In the genomic region with DNA sequence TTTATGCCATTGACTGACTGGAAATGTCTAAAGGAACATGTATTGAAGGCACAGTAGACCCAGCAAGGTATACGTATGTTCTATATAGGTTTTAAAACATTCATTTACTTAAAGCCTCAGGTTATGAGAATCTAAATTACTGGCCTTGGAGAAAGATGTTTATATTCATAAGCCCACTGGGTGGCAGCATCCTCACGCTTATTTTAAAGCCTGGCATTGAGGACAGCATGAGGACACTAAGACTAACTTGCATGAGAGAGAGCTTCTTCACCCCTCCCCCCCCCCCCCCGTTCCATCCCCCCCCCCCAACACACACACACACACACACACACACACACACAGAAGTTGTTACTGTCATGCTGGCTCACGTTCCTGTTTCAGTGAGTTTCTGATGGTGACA, we compare ENCODE assay signal across 8 mouse cellular contexts. TPM values are rescaled to one million over a fixed set of nuclear protein-coding genes. Genes with fewer than 3 reads are reported as not detected.
DNase-seq lines count a peak whose midpoint lies in the region; ATAC-seq and TF ChIP-seq lines count a peak whose summit lies in the region.
"Had no signal": no experiment of that assay in that cellular context is flagged by ENCODE, and none has a peak within 500 bp of the region (broad histone marks: within the 10 kb centered on the region; RNA-seq: fewer than 3 reads in every experiment).

No protein-coding gene starts in this region.

- no peak for TF ChIP-seq POLR2A in CH12.LX (IDR thresholded peaks at IDR 0.05; ENCODE audit: low read depth, low read length)
- TF ChIP-seq POLR2A in cortical plate, adult 2 months (IDR thresholded peaks at IDR 0.05; ENCODE audit: extremely low read depth, insufficient read depth, low read length): no peak

- TF ChIP-seq EP300 in CH12.LX (IDR thresholded peaks at IDR 0.05; ENCODE audit: low read length): no peak

- in situ Hi-C loops in CH12.LX (cut with MboI; ENCODE audit: low pct_ligation_motif_present, low pct_unique_long_range_greater_than_20kb, low sequenced_read_pairs): no loop called here

- peaks cover 7% of the 10 kb centered on the region for H3K27me3 ChIP-seq in CH12.LX (replicated peaks)
- no peaks in the 10 kb centered on the region for H3K27me3 ChIP-seq in hindbrain, embryonic 13.5 days
- no peaks in the 10 kb centered on the region for H3K27me3 ChIP-seq in splenic B cell, adult 2 months (ENCODE audit: control insufficient read depth, insufficient read depth, low read length, poor library complexity, severe bottlenecking)

- H3K9me3 ChIP-seq in CH12.LX (replicated peaks; ENCODE audit: low read length): no peaks in the 10 kb centered on the region
- H3K9me3 ChIP-seq in hindbrain, embryonic 13.5 days: no peaks in the 10 kb centered on the region

- H3K4me3 ChIP-seq in CH12.LX (replicated peaks in 1 of 3; ENCODE audit: low read depth in 2 of 3, low read length in 2 of 3, poor library complexity in 1 of 3): no peak overlapping the region
- no peak overlapping the region for H3K4me3 ChIP-seq in cortical plate, adult 2 months (ENCODE audit: insufficient read depth, low read length)
- H3K4me3 ChIP-seq in hindbrain, embryonic 13.5 days: no peak overlapping the region

- no peaks in the 10 kb centered on the region for H3K4me1 ChIP-seq in CH12.LX (ENCODE audit: control insufficient read depth in 1 of 2, insufficient read depth in 2 of 2)
- H3K4me1 ChIP-seq in cortical plate, adult 2 months (ENCODE audit: control insufficient read depth, insufficient read depth, low read length): no peaks in the 10 kb centered on the region
- H3K4me1 ChIP-seq in hindbrain, embryonic 13.5 days (replicated peaks): no peaks in the 10 kb centered on the region

- no peak overlapping the region for H3K27ac ChIP-seq in CH12.LX (ENCODE audit: insufficient read depth, low read depth)
- no peak overlapping the region for H3K27ac ChIP-seq in cortical plate, adult 2 months (ENCODE audit: insufficient read depth, low read length)
- H3K27ac ChIP-seq in hindbrain, embryonic 13.5 days: no peak overlapping the region

- H3K79me2 ChIP-seq in CH12.LX (replicated peaks; ENCODE audit: control insufficient read depth, extremely low read depth, insufficient read depth, poor library complexity, severe bottlenecking): no peaks in the 10 kb centered on the region

- peak; percentile 44 for DNase-seq in CH12.LX (ENCODE audit: extremely low read depth)
- peak; percentile 46 for DNase-seq in MN1 (ENCODE audit: low spot score)
- DNase-seq in splenic B cell, adult 2 months (ENCODE audit: low read depth, low spot score): peak; percentile 13
- no peak for DNase-seq in ovary, postnatal 36 days (ENCODE audit: low spot score)

- no peak overlapping the region for H3K9ac ChIP-seq in CH12.LX (ENCODE audit: insufficient read depth, low read depth)
- H3K9ac ChIP-seq in hindbrain, embryonic 13.5 days: no peak overlapping the region

- H3K4me2 ChIP-seq in CH12.LX (ENCODE audit: insufficient read depth, low read depth, poor library complexity, severe bottlenecking): no peak overlapping the region
- H3K4me2 ChIP-seq in hindbrain, embryonic 13.5 days: no peak overlapping the region

- no peaks in the 10 kb centered on the region for H3K36me3 ChIP-seq in CH12.LX (replicated peaks in 1 of 2; ENCODE audit: control insufficient read depth in 1 of 2, insufficient read depth in 1 of 2, low read length in 1 of 2)
- H3K36me3 ChIP-seq in hindbrain, embryonic 13.5 days: no peaks in the 10 kb centered on the region
- H3K36me3 ChIP-seq in splenic B cell, adult 2 months (ENCODE audit: control insufficient read depth, insufficient read depth, low read length, poor library complexity, severe bottlenecking): no peaks in the 10 kb centered on the region

- dilution Hi-C loops in CH12.LX (cut with MboI; ENCODE audit: extremely low pct_ligation_motif_present, extremely low pct_unique_long_range_greater_than_20kb, low sequenced_read_pairs): no loop called here

- peak; percentile 68; the same call in 1 of the 2 replicates for ATAC-seq in hindbrain, embryonic 13.5 days (ENCODE audit: low FRiP score)
- ATAC-seq in megakaryocyte progenitor cell, adult 5-6 weeks (replicated peaks; ENCODE audit: poor library complexity): peak; percentile 74

- peak; percentile 53 for TF ChIP-seq RAD21 in CH12.LX (IDR thresholded peaks at IDR 0.05; ENCODE audit: low read depth, low read length)

- WGBS in hindbrain, embryonic 13.5 days: 33% methylated on average over 3 of the region's 4 CpGs

- TF ChIP-seq CTCF in CH12.LX (conservative IDR thresholded peaks at IDR 0.05 in 1 of 2, IDR thresholded peaks at IDR 0.05 in 1 of 2; ENCODE audit: low read depth in 2 of 2, low read length in 2 of 2): peak in 1 of 2 experiments; percentile 42; a peak in 2 of 4 replicates
- peak; percentile 55; the same call in 1 of the 2 replicates for TF ChIP-seq CTCF in cortical plate, adult 2 months (IDR thresholded peaks at IDR 0.05; ENCODE audit: extremely low read depth, insufficient read depth, low read length)

TF ChIP-seq in CH12.LX, 34 proteins besides CTCF, POLR2A, EP300 and RAD21:
- TF ChIP-seq POLR2AphosphoS2 (IDR thresholded peaks at IDR 0.05; ENCODE audit: low read depth, low read length): no peak
- TF ChIP-seq CHD2 (IDR thresholded peaks at IDR 0.05; ENCODE audit: low read length): no peak
- no peak for TF ChIP-seq ZC3H11A (IDR thresholded peaks at IDR 0.05; ENCODE audit: low read depth, low read length)
- TF ChIP-seq MEF2A (IDR thresholded peaks at IDR 0.05; ENCODE audit: borderline replicate concordance, low read depth, low read length): no peak
TF ChIP-seq in CH12.LX: peak in this region for 0.

RNA-seq across cellular contexts. Expression of a gene that starts 17.7 kb away (rescaled TPM):
- total RNA-seq in CH12.LX (2012; rRNA removed) (not detected in 2 replicates), CH12.LX (2014; rRNA removed) (not detected in 2 replicates)
- not detected in 2 replicates for polyA plus RNA-seq in CH12.LX (2012; ENCODE audit: insufficient read length, low read depth)
- polyA plus RNA-seq in cortical plate, adult 2 months (2012; rRNA removed): not detected in 2 replicates
- not detected in 2 replicates for polyA plus RNA-seq in hindbrain, embryonic 13.5 days (2015; fragmentation: Nextera tagmentation; extraction: Ambion mirVana)
- total RNA-seq in megakaryocyte progenitor cell, adult 5-6 weeks (2015): not detected in 2 replicates
- not detected in 2 replicates for total RNA-seq in megakaryocyte progenitor cell, adult 5-6 weeks (2017)
- polyA plus RNA-seq: liver, embryonic 16.5 days had no signal
